Mouse (Mus musculus): ENCODE measurements around the gene Itgb6. TPM values are rescaled to one million over a fixed set of nuclear protein-coding genes. Genes with fewer than 3 reads are reported as not detected.

Itgb6 gene
- polyA plus RNA-seq, 1 experiment from 2014 or later = 0.14 TPM

DNA sequence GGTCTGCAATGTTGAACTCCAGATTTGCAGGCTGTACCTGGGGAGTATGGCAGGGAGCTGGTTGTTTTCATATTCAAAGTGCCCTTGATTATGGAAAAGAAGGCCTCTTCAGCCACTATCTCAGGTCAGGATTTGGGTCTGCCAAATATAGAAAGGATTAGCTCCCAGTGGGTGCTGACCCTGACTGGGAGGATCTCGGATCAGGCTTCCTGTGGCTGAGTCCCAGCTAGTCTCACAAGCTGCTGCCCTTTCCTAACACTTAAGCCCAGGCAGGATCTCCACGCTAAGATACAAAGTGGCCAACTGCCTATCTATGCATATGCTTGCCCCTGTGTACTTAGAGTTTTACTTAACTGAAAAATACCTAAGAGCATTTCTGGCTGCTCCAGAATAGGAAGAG is 170.8 kb downstream of the Itgb6 start:
- Histone ChIP-seq H3K36me3 (no peaks in the 10 kb centered on the region), H3K4me1 (replicated peaks) (peaks cover 12% of the 10 kb centered on the region; the same call in 1 of the 2 replicates), H3K27ac (no peak overlapping the region), H3K4me3 (replicated peaks) (no peak overlapping the region), H3K9ac (no peak overlapping the region), H3K9me3 (replicated peaks) (no peaks in the 10 kb centered on the region), H3K4me2 (no peak overlapping the region), H3K27me3 (no peaks in the 10 kb centered on the region)
- ATAC-seq (ENCODE audit: low read depth) (no peak), DNase-seq (no peak)
- 42% methylated on average over 2 of the region's 2 CpGs for WGBS (ENCODE audit: insufficient replicate concordance)

DNA sequence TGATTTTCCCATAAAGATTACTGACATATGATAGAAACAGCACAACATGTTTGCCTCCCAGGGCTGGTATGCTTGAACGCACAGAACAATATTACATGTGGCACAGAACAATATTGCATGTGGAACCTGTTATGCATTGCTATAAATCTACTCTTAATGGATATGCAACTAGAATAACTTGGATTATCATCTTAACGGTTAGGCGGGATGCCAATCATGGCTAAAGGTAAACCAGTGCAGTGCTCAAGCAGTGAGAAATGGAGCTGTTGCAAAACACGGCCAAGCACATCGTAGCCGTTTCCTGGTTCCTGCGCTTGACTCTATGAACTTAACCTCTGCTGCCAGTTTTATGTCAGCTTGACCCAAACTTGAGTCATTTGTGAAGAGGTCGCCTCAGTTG is 171.9 kb downstream of the Itgb6 start:
- H3K27ac ChIP-seq = no peak overlapping the region
- H3K9ac ChIP-seq = no peak overlapping the region
- no peak overlapping the region for H3K4me2 ChIP-seq
- H3K36me3 ChIP-seq = no peaks in the 10 kb centered on the region
- H3K4me1 ChIP-seq (replicated peaks) = peaks cover 12% of the 10 kb centered on the region; the same call in 1 of the 2 replicates
- H3K27me3 ChIP-seq = no peaks in the 10 kb centered on the region
- H3K9me3 ChIP-seq (replicated peaks) = no peaks in the 10 kb centered on the region
- no peak overlapping the region for H3K4me3 ChIP-seq (replicated peaks)
- WGBS (ENCODE audit: insufficient replicate concordance) = 77% methylated on average over 8 of the region's 8 CpGs
- no peak for DNase-seq
- no peak for ATAC-seq (ENCODE audit: low read depth)

GRCm38 (mm10) chr2:60549851-60550250 is 172.6 kb downstream of the Itgb6 start:
- H3K27me3 ChIP-seq = no peaks in the 10 kb centered on the region
- H3K36me3 ChIP-seq = no peaks in the 10 kb centered on the region
- H3K4me1 ChIP-seq (replicated peaks) = peaks cover 12% of the 10 kb centered on the region; the same call in 1 of the 2 replicates
- ATAC-seq (ENCODE audit: low read depth) = no peak
- H3K9me3 ChIP-seq (replicated peaks) = no peaks in the 10 kb centered on the region
- no peak overlapping the region for H3K27ac ChIP-seq
- H3K4me2 ChIP-seq = no peak overlapping the region
- WGBS (ENCODE audit: insufficient replicate concordance) = 61% methylated on average over 2 of the region's 2 CpGs
- no peak overlapping the region for H3K4me3 ChIP-seq (replicated peaks)
- no peak overlapping the region for H3K9ac ChIP-seq
- DNase-seq = no peak

Other genes with a start within 250 kb of the Itgb6 start
- 0.09 and 0.23 TPM in 2 replicates for gene Pla2r1, start 169.3 kb downstream of the Itgb6 start, polyA plus RNA-seq (2015; fragmentation: Nextera tagmentation; extraction: Ambion mirVana)
- 42.5 and 42.8 TPM in 2 replicates for gene Rbms1, start 240.5 kb upstream of the Itgb6 start, polyA plus RNA-seq (2015; fragmentation: Nextera tagmentation; extraction: Ambion mirVana)

All from liver, embryonic 13.5 days (tissue).